Mouse (Mus musculus): ENCODE measurements around the gene Zbtb20. TPM values are rescaled to one million over a fixed set of nuclear protein-coding genes. Genes with fewer than 3 reads are reported as not detected.

The Zbtb20 gene
- polyA plus RNA-seq, 1 experiment from 2014 or later: 20.2 TPM

DNA sequence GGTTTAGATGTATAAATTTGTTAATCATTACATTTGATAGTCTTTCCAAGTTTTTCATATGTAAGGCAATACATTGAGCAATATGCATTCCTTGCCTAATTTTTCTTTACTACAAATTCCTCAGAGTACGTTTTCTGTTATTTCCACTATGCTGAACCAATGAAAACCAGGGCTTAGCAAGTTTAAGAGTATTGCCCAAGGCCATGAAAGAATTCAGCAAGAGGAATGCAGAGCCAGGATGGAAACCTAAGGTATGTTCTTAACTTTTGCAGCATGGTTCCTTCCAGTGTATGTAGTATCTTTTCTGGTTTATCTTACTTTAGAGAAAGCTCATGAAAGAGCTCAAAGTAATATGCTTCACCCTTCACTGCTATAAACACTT lies 381.2 kb downstream of the Zbtb20 start:
- Histone ChIP-seq H3K9ac (no peak overlapping the region), H3K36me3 (no peaks in the 10 kb centered on the region), H3K9me3 (no peaks in the 10 kb centered on the region), H3K27me3 (no peaks in the 10 kb centered on the region), H3K27ac (no peak overlapping the region), H3K4me3 (no peak overlapping the region), H3K4me1 (no peaks in the 10 kb centered on the region), H3K4me2 (no peak overlapping the region)
- 20% methylated on average over 1 of the region's 1 CpGs for WGBS
- ATAC-seq (ENCODE audit: insufficient number of reproducible peaks, insufficient read depth, low FRiP score, low TSS enrichment, low read depth): no peak

DNA sequence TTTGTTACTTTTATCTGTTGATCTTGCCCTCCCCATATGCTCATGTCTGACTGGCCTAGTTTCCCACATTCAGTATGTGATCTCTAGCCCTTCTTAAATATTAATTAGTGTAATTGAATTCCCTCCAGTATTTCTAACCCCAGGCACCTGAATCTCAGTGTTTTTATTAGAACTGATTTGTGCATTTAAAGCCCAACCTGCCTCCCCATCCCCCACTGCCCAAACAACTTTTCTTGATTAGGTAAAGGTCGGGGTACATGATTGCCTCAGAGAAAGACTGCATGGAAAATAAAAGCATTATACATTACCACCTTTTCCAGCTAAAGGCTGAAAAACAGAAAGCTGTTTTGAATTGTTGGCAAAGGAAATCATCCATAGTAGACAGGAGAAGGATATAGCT lies 383.8 kb downstream of the Zbtb20 start:
- no peaks in the 10 kb centered on the region for H3K27me3 ChIP-seq
- H3K4me1 ChIP-seq: no peaks in the 10 kb centered on the region
- no peaks in the 10 kb centered on the region for H3K9me3 ChIP-seq
- H3K27ac ChIP-seq: no peak overlapping the region
- ATAC-seq (ENCODE audit: insufficient number of reproducible peaks, insufficient read depth, low FRiP score, low TSS enrichment, low read depth): no peak
- H3K4me2 ChIP-seq: no peak overlapping the region
- H3K4me3 ChIP-seq: no peak overlapping the region
- WGBS: 11% methylated on average over 1 of the region's 1 CpGs
- H3K36me3 ChIP-seq: no peaks in the 10 kb centered on the region
- no peak overlapping the region for H3K9ac ChIP-seq

DNA sequence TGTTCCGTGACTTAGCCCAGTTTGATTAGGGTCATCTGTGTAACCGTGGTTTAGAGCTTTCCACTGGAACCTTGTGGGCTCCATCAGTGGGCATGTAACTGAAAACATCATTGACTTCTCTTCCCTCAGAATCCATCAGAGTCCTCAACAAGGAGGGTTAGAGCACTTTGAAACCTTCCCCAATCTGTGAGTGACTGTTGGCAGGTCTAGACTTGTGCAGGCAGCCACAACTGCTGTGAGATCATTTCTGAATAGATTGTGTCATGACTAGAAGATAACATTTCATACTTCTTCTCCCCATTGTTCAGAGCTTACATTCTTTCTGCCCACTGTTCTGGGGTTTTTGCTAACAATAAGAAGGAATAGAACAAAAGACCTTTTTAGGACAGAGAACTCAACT lies 385.2 kb downstream of the Zbtb20 start:
- no peak overlapping the region for H3K27ac ChIP-seq
- 75% methylated on average over 2 of the region's 2 CpGs for WGBS
- H3K4me2 ChIP-seq: no peak overlapping the region
- no peak overlapping the region for H3K9ac ChIP-seq
- H3K36me3 ChIP-seq: no peaks in the 10 kb centered on the region
- no peak for ATAC-seq (ENCODE audit: insufficient number of reproducible peaks, insufficient read depth, low FRiP score, low TSS enrichment, low read depth)
- H3K9me3 ChIP-seq: no peaks in the 10 kb centered on the region
- no peak overlapping the region for H3K4me3 ChIP-seq
- H3K27me3 ChIP-seq: no peaks in the 10 kb centered on the region
- no peaks in the 10 kb centered on the region for H3K4me1 ChIP-seq

DNA sequence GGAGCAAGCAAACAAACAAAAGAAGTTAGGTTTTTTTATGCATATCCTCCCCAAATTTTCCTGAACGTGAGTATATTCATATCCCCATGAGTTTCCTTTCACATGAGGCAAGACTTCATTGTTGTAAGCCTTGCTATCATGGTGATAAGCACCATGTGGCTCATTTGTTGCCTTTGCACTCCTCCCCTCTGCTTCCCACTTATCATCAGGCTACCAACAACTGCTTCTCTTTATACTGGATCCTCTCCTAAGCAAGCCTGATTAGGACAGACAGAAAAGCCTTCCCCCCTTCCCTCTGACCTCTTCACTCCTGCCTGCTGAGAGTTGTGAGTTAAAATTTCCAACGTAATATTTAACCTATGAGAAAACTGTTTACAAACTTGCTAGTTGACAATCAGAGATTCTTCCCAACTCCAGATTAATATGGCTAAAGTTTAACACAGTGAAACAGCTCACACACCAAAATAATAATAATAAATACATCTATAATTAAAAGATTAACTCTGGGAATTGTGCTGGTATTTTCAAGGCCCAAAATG lies 398.4 kb downstream of the Zbtb20 start:
- 45% methylated on average over 2 of the region's 2 CpGs for WGBS
- H3K4me2 ChIP-seq: no peak overlapping the region
- no peak overlapping the region for H3K27ac ChIP-seq
- H3K4me3 ChIP-seq: no peak overlapping the region
- 0 out of 2 replicates have a peak, but pooled peaks cover 5% of the 10 kb centered on the region for H3K4me1 ChIP-seq
- no peak overlapping the region for H3K9ac ChIP-seq
- H3K9me3 ChIP-seq: no peaks in the 10 kb centered on the region
- no peaks in the 10 kb centered on the region for H3K36me3 ChIP-seq
- H3K27me3 ChIP-seq: no peaks in the 10 kb centered on the region
- ATAC-seq (ENCODE audit: insufficient number of reproducible peaks, insufficient read depth, low FRiP score, low TSS enrichment, low read depth): no peak

DNA sequence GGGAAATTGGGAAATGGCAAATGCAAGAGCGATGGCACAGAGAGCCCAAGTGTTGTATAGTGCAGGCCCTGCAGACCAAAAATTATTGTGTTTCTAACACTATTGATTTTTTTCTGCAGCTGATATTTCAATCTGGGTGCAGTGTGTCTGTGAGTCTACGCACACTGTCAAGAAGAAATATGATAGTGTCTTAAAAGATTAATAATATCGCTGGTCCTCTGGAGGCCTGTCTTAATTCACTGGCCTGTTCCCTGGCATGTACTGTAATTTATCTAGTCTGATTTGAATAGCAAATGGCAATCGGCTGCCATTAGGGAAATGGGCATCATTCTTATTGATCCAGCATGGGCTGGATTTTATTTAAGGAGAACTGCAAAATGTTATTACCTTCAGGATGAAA lies 401.1 kb downstream of the Zbtb20 start:
- no peak for ATAC-seq (ENCODE audit: insufficient number of reproducible peaks, insufficient read depth, low FRiP score, low TSS enrichment, low read depth)
- H3K27me3 ChIP-seq: no peaks in the 10 kb centered on the region
- 83% methylated on average over 4 of the region's 4 CpGs for WGBS
- H3K4me2 ChIP-seq: no peak overlapping the region
- H3K27ac ChIP-seq: no peak overlapping the region
- H3K9ac ChIP-seq: no peak overlapping the region
- no peak overlapping the region for H3K4me3 ChIP-seq
- H3K36me3 ChIP-seq: no peaks in the 10 kb centered on the region
- H3K9me3 ChIP-seq: no peaks in the 10 kb centered on the region
- 0 out of 2 replicates have a peak, but pooled peaks cover 5% of the 10 kb centered on the region for H3K4me1 ChIP-seq

DNA sequence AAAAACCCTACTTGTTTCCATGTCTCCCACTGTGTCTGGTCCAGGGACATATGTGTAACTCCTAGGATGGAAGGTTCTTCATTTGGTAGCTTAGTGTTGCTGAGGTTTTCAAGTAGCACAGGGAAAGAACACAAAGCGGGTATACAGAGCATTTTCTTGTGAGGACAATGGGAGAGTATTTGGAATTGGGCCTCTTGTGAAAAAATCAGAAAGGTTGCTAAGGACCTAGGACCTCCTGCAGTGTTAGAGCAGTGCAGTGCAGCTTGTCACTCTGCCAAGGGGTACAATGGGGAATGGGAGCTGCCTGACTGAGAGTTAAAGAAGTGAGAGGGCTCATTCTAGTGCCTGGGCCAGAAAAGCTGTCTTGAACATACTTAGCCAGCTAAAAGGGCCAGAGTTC lies 410.6 kb downstream of the Zbtb20 start:
- H3K9ac ChIP-seq: no peak overlapping the region
- peaks cover under 1% of the 10 kb centered on the region for H3K4me1 ChIP-seq
- H3K4me3 ChIP-seq: no peak overlapping the region
- no peak for ATAC-seq (ENCODE audit: insufficient number of reproducible peaks, insufficient read depth, low FRiP score, low TSS enrichment, low read depth)
- H3K27me3 ChIP-seq: no peaks in the 10 kb centered on the region
- 84% methylated on average over 1 of the region's 1 CpGs for WGBS
- no peaks in the 10 kb centered on the region for H3K36me3 ChIP-seq
- no peaks in the 10 kb centered on the region for H3K9me3 ChIP-seq
- H3K27ac ChIP-seq: no peak overlapping the region
- H3K4me2 ChIP-seq: no peak overlapping the region

DNA sequence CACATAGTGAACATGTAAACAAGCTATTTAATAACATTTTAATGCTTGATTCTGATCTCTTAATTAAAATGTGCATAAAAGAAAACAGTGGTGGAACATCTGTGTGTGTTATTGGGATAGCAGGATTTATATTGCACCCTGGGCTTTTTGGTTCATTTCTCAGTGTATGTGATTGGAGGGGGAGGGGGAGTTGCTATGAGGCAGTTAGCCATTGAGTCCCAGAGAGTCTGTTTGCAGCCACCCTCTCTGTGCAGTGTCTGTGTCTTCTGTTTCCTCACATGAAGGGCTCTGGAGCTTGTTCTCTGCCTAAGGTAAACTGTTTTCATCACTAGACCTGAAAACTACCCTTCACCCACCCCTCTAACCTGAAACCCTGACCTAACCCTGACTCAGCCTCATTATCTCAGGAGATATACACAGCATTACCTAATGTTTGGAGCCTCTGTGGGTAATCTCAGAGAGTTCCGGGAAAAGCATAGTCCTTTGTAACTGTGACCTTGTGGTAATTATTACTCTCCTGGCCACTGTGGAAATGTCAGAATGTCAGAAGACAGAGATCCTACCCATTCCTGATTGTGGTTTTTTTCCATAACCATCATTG lies 411.2 kb downstream of the Zbtb20 start:
- Histone ChIP-seq H3K27me3 (no peaks in the 10 kb centered on the region), H3K4me3 (no peak overlapping the region), H3K4me2 (no peak overlapping the region), H3K36me3 (no peaks in the 10 kb centered on the region), H3K9me3 (no peaks in the 10 kb centered on the region), H3K27ac (no peak overlapping the region), H3K4me1 (peaks cover 4% of the 10 kb centered on the region), H3K9ac (no peak overlapping the region)
- ATAC-seq (ENCODE audit: insufficient number of reproducible peaks, insufficient read depth, low FRiP score, low TSS enrichment, low read depth): no peak
- 62% methylated on average over 1 of the region's 1 CpGs for WGBS

DNA sequence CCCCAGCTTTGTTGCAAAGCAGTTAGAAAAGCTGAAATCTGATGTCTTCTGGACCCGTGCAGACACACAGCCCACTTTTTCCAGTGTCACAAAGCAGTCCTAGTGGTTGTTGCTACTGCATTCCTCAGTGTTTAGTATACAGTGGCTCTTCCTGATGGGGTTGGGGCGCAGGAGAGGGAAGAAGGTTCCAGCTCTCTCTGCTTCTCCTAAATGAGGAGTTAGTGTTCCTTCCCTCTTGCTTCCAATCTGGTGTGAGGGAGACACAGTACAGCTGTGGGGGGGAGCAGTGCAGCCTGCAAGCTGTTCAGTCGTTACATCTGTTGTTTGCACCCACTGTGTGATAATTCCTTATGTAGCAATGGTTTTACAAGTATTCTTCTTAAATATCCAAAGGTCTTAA lies 415.7 kb downstream of the Zbtb20 start:
- peak overlapping the region; percentile 30; the same call in 1 of the 2 replicates for H3K27ac ChIP-seq
- no peaks in the 10 kb centered on the region for H3K27me3 ChIP-seq
- peaks cover 4% of the 10 kb centered on the region for H3K4me1 ChIP-seq
- no peak overlapping the region for H3K4me2 ChIP-seq
- H3K9me3 ChIP-seq: no peaks in the 10 kb centered on the region
- ATAC-seq (ENCODE audit: insufficient number of reproducible peaks, insufficient read depth, low FRiP score, low TSS enrichment, low read depth): no peak
- no peak overlapping the region for H3K4me3 ChIP-seq
- H3K36me3 ChIP-seq: no peaks in the 10 kb centered on the region
- WGBS: 65% methylated on average over 3 of the region's 3 CpGs
- H3K9ac ChIP-seq: no peak overlapping the region

DNA sequence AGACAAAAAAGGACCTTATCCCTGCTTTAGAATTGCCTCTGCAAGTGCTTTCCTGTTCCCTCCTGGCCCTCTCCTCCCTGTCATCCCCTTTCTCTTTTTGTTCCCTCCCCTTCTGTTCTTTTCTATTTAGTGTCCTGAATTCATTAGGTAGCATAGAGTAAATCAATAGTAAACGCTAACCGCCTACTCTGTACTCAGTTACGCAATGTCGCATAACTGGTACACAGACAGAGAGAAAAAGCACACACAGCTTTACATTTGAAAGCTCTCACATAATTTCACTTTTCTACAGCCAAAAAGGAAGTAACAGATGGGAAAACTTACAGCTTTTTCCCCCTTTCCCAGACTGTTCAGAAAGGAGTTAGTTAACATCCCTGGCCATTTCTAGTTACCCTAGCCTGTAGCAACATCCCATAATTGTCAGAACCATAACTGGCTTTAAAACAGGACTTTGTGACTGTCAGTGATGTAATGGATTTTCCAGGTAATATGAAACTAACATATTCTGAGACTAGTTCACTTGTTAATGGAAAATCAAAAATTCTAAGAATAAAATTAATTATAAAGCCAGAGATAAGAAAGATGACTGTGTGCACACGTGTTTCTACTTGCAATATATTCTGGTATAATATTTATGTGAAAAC lies 422.4 kb downstream of the Zbtb20 start:
- no peak for ATAC-seq (ENCODE audit: insufficient number of reproducible peaks, insufficient read depth, low FRiP score, low TSS enrichment, low read depth)
- no peak overlapping the region for H3K27ac ChIP-seq
- WGBS: 68% methylated on average over 5 of the region's 5 CpGs

DNA sequence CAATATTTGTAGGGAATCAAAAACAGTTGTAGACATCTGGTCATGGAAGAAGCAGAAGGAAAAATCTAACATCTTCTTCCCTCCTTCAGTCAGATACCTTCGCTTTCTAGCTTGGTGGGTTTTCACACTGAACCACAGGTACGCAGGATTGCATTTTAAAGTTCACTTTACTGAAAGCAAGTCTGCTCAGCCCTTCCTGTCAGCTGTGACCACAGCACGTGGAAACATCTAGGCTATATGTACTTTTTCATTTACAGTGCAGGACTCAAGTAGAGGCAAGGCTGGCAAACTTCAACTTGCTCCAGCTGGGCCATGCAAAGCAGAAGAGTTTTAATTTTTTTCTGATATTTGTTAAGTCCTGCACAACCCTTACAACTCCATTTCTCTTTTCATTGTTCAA lies 424.7 kb downstream of the Zbtb20 start:
- WGBS: 77% methylated on average over 3 of the region's 3 CpGs
- Histone ChIP-seq H3K36me3 (no peaks in the 10 kb centered on the region), H3K27ac (no peak overlapping the region), H3K27me3 (no peaks in the 10 kb centered on the region), H3K9me3 (no peaks in the 10 kb centered on the region), H3K4me1 (0 out of 2 replicates have a peak, but pooled peaks cover 6% of the 10 kb centered on the region), H3K4me2 (no peak overlapping the region), H3K4me3 (no peak overlapping the region), H3K9ac (no peak overlapping the region)
- no peak for ATAC-seq (ENCODE audit: insufficient number of reproducible peaks, insufficient read depth, low FRiP score, low TSS enrichment, low read depth)

More for the DNA sequence above, 422.4 kb downstream of the Zbtb20 start:
- Histone ChIP-seq H3K4me3 (no peak overlapping the region), H3K4me2 (no peak overlapping the region), H3K4me1 (0 out of 2 replicates have a peak, but pooled peaks cover 6% of the 10 kb centered on the region), H3K27me3 (no peaks in the 10 kb centered on the region), H3K9me3 (no peaks in the 10 kb centered on the region), H3K9ac (no peak overlapping the region), H3K36me3 (no peaks in the 10 kb centered on the region)

DNA sequence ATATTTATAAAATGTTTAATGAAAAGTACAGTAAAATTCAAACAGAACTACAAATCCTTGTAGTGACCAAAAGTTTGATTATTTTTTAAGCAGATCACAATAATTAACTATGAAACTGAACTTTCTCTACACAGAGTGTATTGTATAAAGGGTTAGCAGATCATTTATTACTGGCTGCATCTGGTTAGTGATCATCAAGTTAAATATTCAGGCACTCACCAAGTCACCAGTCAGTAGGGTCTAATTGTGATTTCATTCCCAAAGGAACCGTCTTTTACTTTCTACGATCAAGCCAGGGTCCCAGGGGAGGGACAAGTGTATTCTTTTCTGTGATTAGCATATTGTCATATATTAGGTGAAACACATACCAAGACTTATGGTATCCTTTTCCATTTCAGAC lies 426.5 kb downstream of the Zbtb20 start:
- Histone ChIP-seq H3K36me3 (no peaks in the 10 kb centered on the region), H3K9ac (no peak overlapping the region), H3K4me3 (no peak overlapping the region), H3K4me2 (no peak overlapping the region), H3K4me1 (0 out of 2 replicates have a peak, but pooled peaks cover 6% of the 10 kb centered on the region), H3K27ac (no peak overlapping the region), H3K9me3 (no peaks in the 10 kb centered on the region), H3K27me3 (no peaks in the 10 kb centered on the region)
- WGBS: 76% methylated on average over 2 of the region's 2 CpGs
- ATAC-seq (ENCODE audit: insufficient number of reproducible peaks, insufficient read depth, low FRiP score, low TSS enrichment, low read depth): no peak

Measured in embryonic facial prominence, embryonic 13.5 days (tissue).